Mouse (Mus musculus): Measurements from ENCODE around the gene Hspbp1.

Gene Hspbp1

DNA sequence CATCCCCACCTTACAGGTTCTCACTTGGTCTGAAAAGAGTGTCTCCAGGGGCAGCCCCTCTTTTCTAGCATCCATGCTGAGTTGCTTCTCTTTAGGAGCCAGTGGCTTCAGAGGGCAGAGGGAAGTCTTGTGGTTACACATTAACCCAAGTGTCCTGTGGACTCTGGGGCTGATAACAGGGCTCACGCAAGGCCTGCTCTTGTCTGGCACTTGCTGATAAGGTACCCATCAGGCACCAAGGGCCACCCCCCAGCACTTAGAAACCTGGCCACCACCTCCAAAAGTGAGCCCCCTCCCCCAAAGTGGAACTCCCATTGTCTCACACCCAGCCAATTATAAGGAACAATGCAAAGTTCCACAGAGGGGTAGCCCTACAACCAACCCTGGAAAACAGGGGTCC, 54.7 kb downstream of the Hspbp1 start:
- no peak for DNase-seq (ENCODE audit: low read depth)

- no peak for DNase-seq (ENCODE audit: low read depth)
These were observed 55.3 kb downstream of the Hspbp1 start for GRCm38 (mm10) chr7:4629586-4629985.

- DNase-seq (ENCODE audit: low read depth), result no peak
These were observed 58.9 kb downstream of the Hspbp1 start for GRCm38 (mm10) chr7:4625928-4626327.

- no peak for DNase-seq (ENCODE audit: low read depth)
These were observed 60.5 kb downstream of the Hspbp1 start for GRCm38 (mm10) chr7:4624343-4624742.

- DNase-seq (ENCODE audit: low read depth), result no peak
These were observed 61.2 kb downstream of the Hspbp1 start for GRCm38 (mm10) chr7:4623544-4624189.

DNA sequence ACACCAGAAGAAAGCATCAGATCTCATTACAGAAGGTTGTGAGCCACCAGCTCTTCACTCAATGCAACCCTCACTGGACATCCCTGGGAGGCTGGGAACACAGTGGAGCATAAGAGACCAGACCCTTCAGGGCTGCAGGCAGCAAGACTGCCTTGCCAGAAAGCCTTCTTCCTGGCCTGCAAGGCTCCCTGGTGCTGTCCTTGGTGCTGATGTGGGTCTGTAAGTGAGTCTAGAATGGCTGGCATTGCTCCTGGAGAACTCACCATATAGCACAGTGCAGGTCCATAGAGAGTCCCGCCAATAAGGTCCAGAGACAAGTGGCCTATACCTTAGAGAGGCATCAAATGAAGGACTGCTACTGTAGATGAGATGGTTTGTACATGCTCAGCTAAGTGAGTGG, 64.9 kb downstream of the Hspbp1 start:
- DNase-seq (ENCODE audit: low read depth), result no peak

DNA sequence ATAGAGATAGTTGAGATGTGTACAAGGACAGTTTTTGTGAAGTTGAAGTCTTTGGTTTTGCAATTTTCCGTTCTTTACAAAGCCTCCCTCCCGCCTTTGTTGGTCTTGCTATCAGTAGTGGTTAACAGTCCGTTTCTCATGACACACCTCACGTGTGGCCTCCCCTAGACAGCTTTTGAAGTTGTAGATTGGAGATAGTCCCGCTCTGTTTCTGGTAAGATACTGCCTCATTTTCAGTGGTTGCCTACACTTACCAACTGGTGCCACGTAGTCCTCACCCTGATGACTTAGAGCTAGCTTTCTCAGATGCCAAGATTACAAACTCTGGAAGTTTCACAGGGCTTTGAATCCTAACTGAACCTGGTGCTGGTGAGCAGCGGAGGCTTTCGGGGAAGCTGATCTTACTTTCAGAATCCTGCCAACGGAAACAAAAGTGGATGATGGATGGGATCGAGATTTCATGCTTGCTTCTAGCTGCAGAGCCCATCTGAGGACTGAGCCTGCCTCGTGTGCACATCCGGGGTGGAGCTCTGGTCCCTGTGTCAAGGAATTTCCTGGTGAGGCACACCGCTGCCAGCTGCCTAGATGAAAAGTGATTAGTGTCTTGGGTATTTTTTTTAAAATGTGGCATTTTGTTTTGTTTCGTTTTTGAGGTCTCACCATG, 71.0 kb downstream of the Hspbp1 start:
- no peak for DNase-seq (ENCODE audit: low read depth)

GRCm38 (mm10) chr7:4612956-4613355, 71.9 kb downstream of the Hspbp1 start:
- no peak for DNase-seq (ENCODE audit: low read depth)

DNA sequence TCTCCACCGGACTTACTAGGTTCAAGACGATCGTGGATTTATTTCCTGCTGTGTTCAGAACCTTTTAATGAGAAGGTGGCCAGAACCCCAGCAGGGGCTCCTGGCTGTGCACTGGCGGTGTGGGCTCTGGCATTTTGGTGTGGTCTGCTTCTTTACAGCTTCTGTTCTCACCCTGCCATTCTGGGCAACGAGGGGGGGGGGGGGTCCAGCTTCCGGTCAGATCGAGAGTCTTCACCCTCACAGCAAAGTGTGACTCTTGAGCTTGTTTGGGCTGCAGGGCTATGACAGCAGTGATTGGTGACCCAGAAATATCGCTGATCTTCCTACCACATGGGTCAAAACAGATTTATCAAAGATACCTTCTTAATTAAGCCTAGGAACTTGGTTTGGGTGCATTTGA, 72.5 kb downstream of the Hspbp1 start:
- no peak for DNase-seq (ENCODE audit: low read depth)

GRCm38 (mm10) chr7:4611921-4612341, 72.9 kb downstream of the Hspbp1 start:
- no peak for DNase-seq (ENCODE audit: low read depth)

GRCm38 (mm10) chr7:4611511-4611910, 73.4 kb downstream of the Hspbp1 start:
- DNase-seq (ENCODE audit: low read depth), result no peak
